Mouse (Mus musculus) midbrain, embryonic 10.5 days (tissue): ENCODE data around the gene Yeats4. TPM values are rescaled to one million over a fixed set of nuclear protein-coding genes. Genes with fewer than 3 reads are reported as not detected.
"Not testable (repeated sequence)": the region's sequence is repeated elsewhere in the genome, so short reads cannot be mapped to it uniquely, and the experiment has no call there.

Experiments used
- DNase-seq: peaks from one replicate; pipeline ENCODE4 v3.0.0-alpha.2; 2017; ENCODE audit warnings: low spot score
- H3K27ac ChIP-seq: fragments of 300-500 bp; sonication (generic); replicated peaks from 2 replicates; pipeline ENCODE4 v1.5.1; 2016; ENCODE audit warnings: mild to moderate bottlenecking
- H3K27me3 ChIP-seq: fragments of 300-500 bp; sonication (generic); 2 replicates; pipeline ENCODE4 v1.6.1; 2016; ENCODE audit warnings: low read depth, mild to moderate bottlenecking; ENCODE audit not compliant: poor library complexity, severe bottlenecking
- H3K36me3 ChIP-seq: fragments of 300-500 bp; sonication (generic); 2 replicates; pipeline ENCODE4 v1.6.1; 2016; ENCODE audit warnings: mild to moderate bottlenecking, moderate library complexity
- H3K4me1 ChIP-seq: fragments of 300-500 bp; sonication (generic); 2 replicates; pipeline ENCODE4 v1.6.1; 2016
- H3K4me3 ChIP-seq: fragments of 300-500 bp; sonication (generic); 2 replicates; pipeline ENCODE4 v1.5.1; 2016; ENCODE audit warnings: mild to moderate bottlenecking, moderate library complexity
- H3K9me3 ChIP-seq: fragments of 300-500 bp; sonication (generic); replicated peaks from 2 replicates; pipeline ENCODE4 v1.6.1; 2016; ENCODE audit warnings: mild to moderate bottlenecking
- WGBS: fragments of 180-500 bp; shearing (Covaris S2); methylation state at CpG from one replicate; pipeline ENCODE4 v1.1.7; 2016; 5-methylcytosine and 5-hydroxymethylcytosine counted together
- polyA plus RNA-seq: library from polyadenylated mRNA; unstranded; fragments of >200 nt; fragmentation: Nextera tagmentation; extraction: Ambion mirVana; gene quantifications from 2 replicates; pipeline ENCODE4 v1.2.1, GENCODE M21; 2016

Gene Yeats4
- polyA plus RNA-seq, 1 experiment from 2014 or later, result 124 TPM

GRCm38 (mm10) chr10:117216793-117217192, 7.5 kb downstream of the Yeats4 start:
- WGBS, result 70% methylated on average over 5 of the region's 5 CpGs
- Histone ChIP-seq H3K27me3 (no peaks in the 10 kb centered on the region), H3K4me3 (no peak overlapping the region), H3K36me3 (peaks cover 94% of the 10 kb centered on the region), H3K9me3 (no peaks in the 10 kb centered on the region), H3K4me1 (peaks cover 5% of the 10 kb centered on the region; the same call in 1 of the 2 replicates), H3K27ac (no peak overlapping the region)
- DNase-seq, result peak; percentile 50

GRCm38 (mm10) chr10:117216132-117216495, 8.2 kb downstream of the Yeats4 start:
- Histone ChIP-seq H3K4me1 (no peaks in the 10 kb centered on the region), H3K27ac (no peak overlapping the region), H3K9me3 (no peaks in the 10 kb centered on the region), H3K4me3 (no peak overlapping the region), H3K27me3 (no peaks in the 10 kb centered on the region), H3K36me3 (peaks cover 91% of the 10 kb centered on the region)
- no peak for DNase-seq
- WGBS, result 97% methylated on average over 9 of the region's 9 CpGs

- Histone ChIP-seq H3K4me3 (no peak overlapping the region), H3K27ac (no peak overlapping the region), H3K36me3 (peaks cover 86% of the 10 kb centered on the region), H3K9me3 (no peaks in the 10 kb centered on the region), H3K4me1 (no peaks in the 10 kb centered on the region), H3K27me3 (no peaks in the 10 kb centered on the region)
- WGBS, result 94% methylated on average over 25 of the region's 25 CpGs
- no peak for DNase-seq
These were observed 8.7 kb downstream of the Yeats4 start for GRCm38 (mm10) chr10:117215409-117216131.

- Histone ChIP-seq H3K27ac (no peak overlapping the region), H3K36me3 (peaks cover 44% of the 10 kb centered on the region), H3K9me3 (no peaks in the 10 kb centered on the region), H3K4me3 (no peak overlapping the region), H3K4me1 (no peaks in the 10 kb centered on the region), H3K27me3 (no peaks in the 10 kb centered on the region)
- no peak for DNase-seq
- 87% methylated on average over 6 of the region's 6 CpGs for WGBS
These were observed 13.3 kb downstream of the Yeats4 start for GRCm38 (mm10) chr10:117211023-117211422.

- DNase-seq, result peak; percentile 44
- 20% methylated on average over 11 of the region's 11 CpGs for WGBS
- Histone ChIP-seq H3K36me3 (peaks cover 29% of the 10 kb centered on the region), H3K27ac (peak overlapping the region; percentile 70), H3K27me3 (no peaks in the 10 kb centered on the region), H3K4me3 (peak overlapping the region; percentile 44), H3K4me1 (no peaks in the 10 kb centered on the region), H3K9me3 (no peaks in the 10 kb centered on the region)
These were observed 14.8 kb downstream of the Yeats4 start for GRCm38 (mm10) chr10:117209469-117209938.

GRCm38 (mm10) chr10:117208787-117209186, 15.5 kb downstream of the Yeats4 start:
- WGBS, result 95% methylated on average over 6 of the region's 6 CpGs
- not testable (repeated sequence) for H3K9me3 ChIP-seq, H3K4me1 ChIP-seq, H3K27ac ChIP-seq, H3K4me3 ChIP-seq, H3K27me3 ChIP-seq, DNase-seq
- H3K36me3 ChIP-seq, result peaks cover 21% of the 10 kb centered on the region

GRCm38 (mm10) chr10:117208221-117208620, 16.1 kb downstream of the Yeats4 start:
- H3K27me3 ChIP-seq, result no peaks in the 10 kb centered on the region
- H3K4me1 ChIP-seq, result no peaks in the 10 kb centered on the region
- DNase-seq, result no peak
- H3K27ac ChIP-seq, result no peak overlapping the region
- H3K4me3 ChIP-seq, result no peak overlapping the region
- WGBS, result 86% methylated on average over 15 of the region's 15 CpGs
- no peaks in the 10 kb centered on the region for H3K9me3 ChIP-seq
- peaks cover 18% of the 10 kb centered on the region for H3K36me3 ChIP-seq

- WGBS, result 96% methylated on average over 3 of the region's 3 CpGs
These were observed 18.2 kb downstream of the Yeats4 start for GRCm38 (mm10) chr10:117206070-117206469.

GRCm38 (mm10) chr10:117203558-117203981, 20.7 kb downstream of the Yeats4 start:
- Histone ChIP-seq H3K27ac (no peak overlapping the region; the same call in 1 of the 2 replicates), H3K27me3 (no peaks in the 10 kb centered on the region), H3K9me3 (no peaks in the 10 kb centered on the region), H3K4me1 (peaks cover 18% of the 10 kb centered on the region), H3K36me3 (no peaks in the 10 kb centered on the region), H3K4me3 (no peak overlapping the region)
- DNase-seq, result no peak
- 82% methylated on average over 2 of the region's 2 CpGs for WGBS

More at GRCm38 (mm10) chr10:117206070-117206469, 18.2 kb downstream of the Yeats4 start:
- no peak for DNase-seq
- H3K9me3 ChIP-seq, result no peaks in the 10 kb centered on the region
- no peaks in the 10 kb centered on the region for H3K27me3 ChIP-seq
- H3K4me3 ChIP-seq, result no peak overlapping the region
- H3K36me3 ChIP-seq, result no peaks in the 10 kb centered on the region
- no peaks in the 10 kb centered on the region for H3K4me1 ChIP-seq
- no peak overlapping the region for H3K27ac ChIP-seq

- WGBS, result 91% methylated on average over 17 of the region's 17 CpGs
- no peaks in the 10 kb centered on the region for H3K36me3 ChIP-seq
- no peak for DNase-seq
- no peaks in the 10 kb centered on the region for H3K27me3 ChIP-seq
- H3K4me3 ChIP-seq, result no peak overlapping the region
- H3K27ac ChIP-seq, result no peak overlapping the region; the same call in 1 of the 2 replicates
- no peaks in the 10 kb centered on the region for H3K9me3 ChIP-seq
- peaks cover 18% of the 10 kb centered on the region for H3K4me1 ChIP-seq
These were observed 21.2 kb downstream of the Yeats4 start for GRCm38 (mm10) chr10:117202981-117203557.

- peak; percentile 33 for DNase-seq
- Histone ChIP-seq H3K4me1 (peaks cover 18% of the 10 kb centered on the region), H3K27me3 (no peaks in the 10 kb centered on the region), H3K27ac (peak overlapping the region; percentile 73), H3K9me3 (no peaks in the 10 kb centered on the region), H3K36me3 (no peaks in the 10 kb centered on the region), H3K4me3 (no peak overlapping the region)
- 33% methylated on average over 3 of the region's 3 CpGs for WGBS
These were observed 24.6 kb downstream of the Yeats4 start for GRCm38 (mm10) chr10:117199701-117200100.

- Histone ChIP-seq H3K4me1 (peaks cover 23% of the 10 kb centered on the region), H3K36me3 (no peaks in the 10 kb centered on the region)
- WGBS, result 85% methylated on average over 3 of the region's 3 CpGs
These were observed 27.6 kb downstream of the Yeats4 start for GRCm38 (mm10) chr10:117196696-117197095.

GRCm38 (mm10) chr10:117195748-117196147, 28.6 kb downstream of the Yeats4 start:
- Histone ChIP-seq H3K9me3 (no peaks in the 10 kb centered on the region), H3K4me1 (peaks cover 23% of the 10 kb centered on the region), H3K27ac (no peak overlapping the region), H3K36me3 (no peaks in the 10 kb centered on the region), H3K4me3 (no peak overlapping the region), H3K27me3 (no peaks in the 10 kb centered on the region)
- WGBS, result 96% methylated on average over 4 of the region's 4 CpGs
- DNase-seq, result no peak

More at GRCm38 (mm10) chr10:117196696-117197095, 27.6 kb downstream of the Yeats4 start:
- Histone ChIP-seq H3K27ac (no peak overlapping the region), H3K4me3 (no peak overlapping the region), H3K9me3 (no peaks in the 10 kb centered on the region), H3K27me3 (no peaks in the 10 kb centered on the region)
- no peak for DNase-seq
